Mouse (Mus musculus) mature B cell (primary cell): Measurements from ENCODE around the gene Eif4e3.

Experiments
- in situ Hi-C: fragments of 300-500 bp; cut with MboI; formaldehyde crosslinking; loops from 2 replicates; pipeline ENCODE4 v1.14.3; 2019

The Eif4e3 gene

DNA sequence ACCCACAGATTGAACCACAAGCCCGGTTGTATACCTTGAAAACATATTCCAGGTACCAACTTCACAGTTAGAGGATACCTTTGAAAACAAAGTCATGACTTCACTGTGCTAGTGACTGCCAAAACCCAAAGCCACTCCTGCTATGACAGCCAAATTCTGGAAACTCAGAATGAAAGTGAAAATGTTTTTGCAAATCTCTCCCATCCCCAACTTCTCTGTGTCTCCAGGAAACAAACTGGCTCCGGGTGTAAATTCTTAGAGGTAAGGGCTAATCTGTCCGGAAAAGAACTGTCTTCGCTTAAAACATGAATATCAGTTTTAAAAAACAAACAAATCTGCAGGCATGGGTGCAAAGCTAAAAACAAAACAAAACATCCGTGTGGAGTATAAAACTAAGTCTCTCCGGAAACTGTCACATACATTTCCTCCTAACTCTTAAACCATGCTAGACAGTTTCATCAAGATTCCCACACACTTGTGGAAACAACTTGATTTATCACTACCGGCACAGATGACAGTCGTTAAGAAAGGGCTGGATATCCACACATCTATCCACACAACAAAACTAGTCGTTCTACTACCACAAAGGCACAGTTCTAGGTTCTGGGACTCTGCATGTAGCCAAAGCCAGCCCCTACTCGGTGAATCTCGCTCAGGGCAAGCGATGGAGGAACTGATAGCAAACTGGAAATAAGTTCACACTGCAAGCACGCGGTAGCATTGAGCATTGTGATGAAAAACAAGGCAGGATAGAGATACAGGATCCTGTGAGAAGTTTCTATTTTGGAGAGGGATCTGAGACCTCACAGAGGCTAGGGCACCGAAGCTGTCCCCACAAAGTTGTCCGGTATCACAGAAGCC, 884 bp downstream of the Eif4e3 start:
- in situ Hi-C loops = no loop called here

DNA sequence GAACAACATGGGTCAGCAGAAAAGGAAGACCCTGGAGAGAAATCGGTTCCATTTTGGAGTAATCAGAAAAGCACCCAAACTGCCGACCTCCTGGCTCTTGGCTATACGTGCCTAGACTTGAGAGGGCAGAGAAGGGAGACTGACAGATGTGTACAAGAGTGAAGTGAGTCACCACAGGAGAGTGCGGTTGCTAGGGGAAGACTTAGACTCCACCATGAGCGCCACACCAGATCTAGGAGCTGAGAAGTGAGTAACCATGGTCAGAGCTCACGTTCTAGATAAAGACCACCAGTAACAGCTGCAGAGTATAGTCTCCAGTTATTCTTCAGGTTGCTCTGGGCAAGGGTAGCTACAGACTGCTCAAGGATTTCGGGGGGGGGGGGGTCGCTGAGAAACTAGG, 3.3 kb downstream of the Eif4e3 start:
- in situ Hi-C loops = no loop called here

DNA sequence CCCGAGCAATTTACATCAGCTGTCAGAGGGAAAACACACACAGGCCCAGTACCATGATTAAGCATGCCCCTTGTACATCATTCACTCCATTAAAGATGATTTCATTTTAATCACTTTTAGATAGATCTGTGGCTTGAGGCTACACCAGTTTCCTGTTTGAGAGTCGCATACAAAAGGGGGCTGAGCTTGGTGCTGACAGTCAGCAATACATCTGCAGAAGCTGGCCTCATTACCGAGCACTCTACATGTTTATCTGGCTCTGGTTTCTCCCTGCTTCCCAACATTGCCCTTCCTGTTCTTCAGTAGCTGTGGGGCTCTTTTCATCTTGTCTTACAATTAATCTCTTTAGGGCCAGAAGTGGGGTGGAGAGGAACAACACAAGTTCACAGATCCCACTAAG, 6.1 kb downstream of the Eif4e3 start:
- in situ Hi-C loops = no loop called here

GRCm38 (mm10) chr6:99658586-99658985, 8.0 kb downstream of the Eif4e3 start:
- in situ Hi-C loops = no loop called here

DNA sequence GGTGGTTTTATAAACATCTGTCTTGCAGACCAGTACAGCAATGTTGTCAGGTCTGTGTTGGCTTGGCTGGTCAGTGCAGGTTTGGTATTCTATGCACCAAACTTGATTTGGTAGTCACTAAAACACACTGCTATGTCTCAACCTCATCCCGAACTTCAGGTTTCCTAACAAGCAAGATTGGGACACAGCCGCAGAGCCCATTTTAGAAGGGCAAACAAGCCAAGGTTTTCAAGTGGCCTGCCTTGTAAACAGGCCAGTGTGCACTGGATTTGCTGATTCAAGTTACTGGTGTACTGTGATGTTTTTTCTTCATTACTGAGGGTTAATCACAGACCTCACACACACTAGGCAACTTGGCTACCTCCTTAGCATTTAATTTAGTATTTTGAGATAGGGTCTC, 10.5 kb downstream of the Eif4e3 start:
- in situ Hi-C loops = no loop called here

DNA sequence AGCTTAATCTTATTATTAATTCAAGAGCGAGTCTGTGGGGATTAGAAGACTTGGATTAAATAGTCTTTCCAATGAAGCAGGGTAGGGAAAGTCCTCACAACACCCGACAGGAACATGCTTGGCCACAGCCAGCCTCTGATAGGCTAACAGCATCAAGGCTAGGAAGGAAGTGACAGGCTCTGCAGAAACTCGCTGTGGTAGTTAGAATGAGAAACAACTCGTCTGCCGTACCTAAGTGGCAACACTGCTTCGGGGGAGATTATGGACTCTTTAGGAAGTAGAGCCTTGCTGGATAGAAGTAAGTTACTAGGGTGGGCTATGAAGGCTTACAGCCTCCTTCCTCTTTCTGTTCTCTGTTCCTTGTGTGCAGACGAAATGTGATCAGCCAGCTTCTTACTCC, 11.1 kb downstream of the Eif4e3 start:
- in situ Hi-C loops = no loop called here

GRCm38 (mm10) chr6:99654343-99654742, 12.2 kb downstream of the Eif4e3 start:
- in situ Hi-C loops = no loop called here

- in situ Hi-C loops = no loop called here
Measured at GRCm38 (mm10) chr6:99652341-99652740, 14.2 kb downstream of the Eif4e3 start.

DNA sequence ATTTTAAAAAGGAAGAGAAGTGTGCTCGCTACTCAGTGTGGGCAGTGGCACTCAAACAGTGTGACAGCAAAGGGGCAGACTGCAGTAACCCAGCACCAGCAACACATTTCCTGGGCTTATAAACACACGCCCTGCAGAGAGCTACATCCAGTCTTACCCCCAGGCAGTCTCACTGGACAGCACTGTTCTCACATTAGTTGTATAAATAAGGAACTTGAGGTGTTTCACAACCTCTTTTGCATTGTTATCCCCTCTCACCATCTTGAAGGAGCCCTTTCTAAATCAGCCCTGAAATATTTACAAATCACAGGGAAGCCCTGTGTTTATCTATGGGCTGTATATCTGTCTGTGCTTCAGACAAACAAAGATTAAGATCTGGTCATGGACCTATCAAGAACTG, 17.3 kb downstream of the Eif4e3 start:
- in situ Hi-C loops = no loop called here

- in situ Hi-C loops = no loop called here
Measured at GRCm38 (mm10) chr6:99646344-99646743, 20.2 kb downstream of the Eif4e3 start.

DNA sequence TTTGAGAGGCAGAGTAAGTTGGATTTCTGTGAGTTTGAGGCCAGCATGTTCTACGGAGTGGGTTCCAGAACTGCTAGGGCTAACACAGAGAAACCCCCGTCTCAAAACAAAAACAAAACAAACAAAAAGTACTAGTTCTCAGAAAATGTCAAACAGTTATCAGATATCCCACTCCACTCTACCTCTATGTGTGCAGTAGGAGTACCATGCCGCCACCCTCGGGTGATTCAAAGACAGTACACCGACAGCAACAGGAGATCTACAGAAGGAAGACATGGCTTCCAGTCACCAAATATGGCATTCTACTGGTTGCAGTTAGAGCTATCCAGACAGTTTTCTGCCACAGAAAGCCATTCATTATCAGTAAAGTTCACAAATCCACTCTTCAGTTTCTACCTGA, 21.7 kb downstream of the Eif4e3 start:
- in situ Hi-C loops = no loop called here

DNA sequence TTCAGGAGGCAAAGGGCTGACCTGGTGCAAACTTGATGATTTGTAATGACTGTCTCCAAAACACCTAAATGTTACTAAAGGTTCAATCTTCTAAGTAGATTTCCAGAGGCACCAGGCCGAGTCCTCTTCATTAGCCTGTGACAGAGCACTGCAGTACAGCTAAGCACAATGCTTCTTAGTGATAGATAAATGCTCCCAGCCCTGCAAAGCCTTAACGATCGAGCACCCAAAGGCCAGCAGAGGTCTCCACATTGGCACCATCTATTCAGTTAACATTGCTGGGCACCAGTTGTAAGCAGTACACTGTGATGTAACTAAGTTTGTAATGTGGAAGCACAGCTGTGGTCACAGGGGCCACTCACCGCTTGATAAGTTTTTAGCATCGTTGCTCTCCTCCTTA, 22.2 kb downstream of the Eif4e3 start:
- in situ Hi-C loops = no loop called here

GRCm38 (mm10) chr6:99643439-99644199, 23.0 kb downstream of the Eif4e3 start:
- in situ Hi-C loops = no loop called here

DNA sequence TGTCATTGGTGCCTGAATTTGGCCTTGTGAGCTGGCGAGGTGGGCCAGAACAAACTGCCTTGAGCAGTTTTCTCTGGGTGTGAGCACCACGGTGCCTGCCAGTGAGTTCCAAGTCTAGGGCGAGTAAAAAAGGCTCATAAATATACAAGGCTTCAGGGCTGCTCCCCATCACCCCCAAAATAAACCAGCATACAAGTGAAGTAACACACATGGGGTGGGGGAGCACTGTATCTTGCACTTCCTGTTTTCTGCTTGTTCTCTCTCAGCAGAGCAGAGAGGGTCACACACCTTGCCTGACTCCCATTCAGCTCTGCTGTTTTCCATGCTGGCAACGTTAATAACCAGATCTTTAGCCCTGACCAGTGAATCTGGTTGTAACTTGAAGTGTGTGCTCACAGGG, 29.1 kb downstream of the Eif4e3 start:
- in situ Hi-C loops = no loop called here

GRCm38 (mm10) chr6:99636801-99637200, 29.8 kb downstream of the Eif4e3 start:
- in situ Hi-C loops = no loop called here

GRCm38 (mm10) chr6:99636121-99636520, 30.4 kb downstream of the Eif4e3 start:
- in situ Hi-C loops = no loop called here

DNA sequence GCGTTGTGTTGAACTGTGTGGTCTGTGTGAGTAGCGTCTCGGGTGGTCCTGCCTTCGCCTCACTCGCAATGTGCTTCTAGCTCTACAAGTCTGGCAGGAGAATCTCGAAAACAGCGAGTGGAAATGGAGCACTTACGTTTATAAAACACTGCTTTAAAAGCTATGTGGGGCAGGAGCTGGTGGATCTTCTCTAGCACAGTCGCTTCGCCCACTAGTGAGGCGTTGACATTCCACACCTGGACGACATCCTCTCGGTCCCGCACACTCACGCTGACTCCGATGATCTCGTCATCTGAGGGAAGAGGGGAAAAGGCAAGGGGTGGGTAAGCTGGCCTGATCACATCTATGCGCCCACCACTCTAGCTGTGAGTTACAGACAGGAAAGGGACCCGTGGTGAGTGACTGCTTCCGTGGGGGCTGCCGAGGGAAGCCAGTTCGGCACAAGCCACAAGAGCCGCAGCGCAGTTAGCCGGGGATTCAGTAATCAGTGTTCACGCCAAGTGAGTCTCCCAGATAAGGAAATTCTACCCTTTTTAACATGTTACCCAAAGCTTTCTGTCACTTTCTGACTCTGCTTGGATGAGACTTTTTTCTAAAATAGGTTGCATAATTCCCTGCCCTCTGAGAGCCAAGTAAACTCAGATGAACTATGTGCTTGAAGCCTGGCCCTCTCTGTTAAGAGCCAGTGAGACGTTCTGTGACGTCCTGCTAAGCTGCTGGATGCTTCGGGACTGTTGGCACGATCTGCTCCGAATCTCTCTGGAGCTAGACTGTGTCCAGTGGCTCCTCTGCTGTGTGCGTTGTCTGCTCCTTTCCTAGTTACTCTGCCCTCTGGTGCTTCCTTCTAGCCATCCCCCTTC, 34.2 kb downstream of the Eif4e3 start:
- in situ Hi-C loops = no loop called here

GRCm38 (mm10) chr6:99631637-99632036, 34.9 kb downstream of the Eif4e3 start:
- in situ Hi-C loops = no loop called here

- in situ Hi-C loops = no loop called here
Measured at GRCm38 (mm10) chr6:99629726-99630458, 36.7 kb downstream of the Eif4e3 start.

DNA sequence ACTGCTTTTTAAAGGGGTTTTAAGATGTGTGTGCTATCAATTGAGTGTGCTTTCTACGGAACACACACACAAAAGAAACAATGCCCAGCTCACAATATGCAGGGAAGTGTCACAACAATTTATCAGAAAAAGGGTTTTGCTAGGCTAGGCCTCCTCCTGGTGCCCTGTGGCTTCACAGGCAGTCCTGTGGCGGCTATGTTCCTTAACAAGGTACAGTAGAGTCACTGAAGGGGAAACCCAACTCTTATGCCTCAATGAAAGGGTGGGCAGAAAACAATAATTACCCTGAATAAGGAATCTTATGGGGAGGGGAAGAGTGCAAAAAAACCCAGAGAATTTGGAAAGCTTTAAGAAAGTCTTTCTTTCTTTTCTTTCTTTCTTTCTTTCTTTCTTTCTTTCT, 40.2 kb downstream of the Eif4e3 start:
- in situ Hi-C loops = no loop called here

DNA sequence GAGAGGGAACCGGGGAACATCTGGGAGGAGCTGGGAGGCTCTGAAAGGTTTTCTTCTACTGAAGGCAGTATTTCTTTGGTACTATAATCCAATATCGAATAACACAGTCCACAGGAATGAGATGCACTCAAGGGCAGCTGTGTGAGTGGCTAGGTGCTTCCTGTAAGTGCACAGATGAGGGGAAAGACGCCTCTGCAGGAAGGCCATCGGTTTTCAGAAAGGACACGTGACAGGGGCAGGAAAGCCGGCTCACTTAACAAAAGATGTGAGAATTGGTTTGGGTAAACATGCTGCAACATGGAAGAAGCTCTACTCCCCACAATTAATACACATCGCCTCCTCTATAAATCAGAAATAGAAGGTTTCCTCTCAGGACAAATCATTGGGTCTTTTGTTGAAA, 40.8 kb downstream of the Eif4e3 start:
- in situ Hi-C loops = no loop called here

- in situ Hi-C loops = no loop called here
Measured at GRCm38 (mm10) chr6:99625306-99625705, 41.3 kb downstream of the Eif4e3 start.
